In genomic region chr9:85841891-85842290, GRCm38 (mm10) we compare ENCODE assay signal across 8 mouse cellular contexts. TPM values are rescaled to one million over a fixed set of nuclear protein-coding genes. Genes with fewer than 3 reads are reported as not detected.
DNase-seq lines count a peak whose midpoint lies in the region; ATAC-seq lines count a peak whose summit lies in the region.

No protein-coding gene starts in this region.

- peaks cover 13% of the 10 kb centered on the region for H3K27me3 ChIP-seq in heart, embryonic 11.5 days (ENCODE audit: control insufficient read depth, insufficient read depth, low read length)

- under 1% methylated on average over 16 of the region's 16 CpGs for WGBS in heart, embryonic 11.5 days (ENCODE audit: insufficient replicate concordance)

- peaks cover 4% of the 10 kb centered on the region; the same call in 1 of the 2 replicates for H3K4me1 ChIP-seq in heart, embryonic 11.5 days (ENCODE audit: control insufficient read depth, insufficient read depth, low read length)

- no peaks in the 10 kb centered on the region for H3K9me3 ChIP-seq in heart, embryonic 11.5 days (replicated peaks; ENCODE audit: control insufficient read depth, low read length)

- no peak for ATAC-seq in heart, embryonic 11.5 days (replicated peaks; ENCODE audit: insufficient number of reproducible peaks, low FRiP score, low TSS enrichment)

- H3K27ac ChIP-seq in heart, embryonic 11.5 days (ENCODE audit: low read depth, low read length), result peak overlapping the region; percentile 57; the same call in 1 of the 2 replicates

- H3K36me3 ChIP-seq in heart, embryonic 11.5 days (ENCODE audit: control insufficient read depth, insufficient read depth, low read length), result no peaks in the 10 kb centered on the region

- H3K4me3 ChIP-seq in heart, embryonic 11.5 days (ENCODE audit: low read depth, low read length), result peak overlapping the region; percentile 65

- peak; percentile 35 to 73 for DNase-seq in adrenal gland, adult (ENCODE audit: inconsistent age in 2 of 2, low spot score in 1 of 2)
- no peak for DNase-seq in adrenal gland, postnatal 4 days (ENCODE audit: low spot score in 2 of 2)
- peak; percentile 81 for DNase-seq in embryo, embryonic 10.5 days (ENCODE audit: low spot score)
- peak; percentile 9 for DNase-seq in kidney, adult 9 months
- peak; percentile 40 to 62 for DNase-seq in lung, adult 18-20 months
- DNase-seq in ovary, postnatal 14 days (ENCODE audit: low spot score), result peak; percentile 21
- no peak for DNase-seq in spleen, adult 12 weeks (ENCODE audit: low spot score)

- H3K9ac ChIP-seq in heart, embryonic 11.5 days (ENCODE audit: low read depth, low read length), result peak overlapping the region; percentile 73; the same call in 1 of the 2 replicates

- peak overlapping the region; percentile 98 for H3K4me2 ChIP-seq in heart, embryonic 11.5 days

RNA-seq across cellular contexts. Expression of gene Tpbg, which starts 0.3 kb away (rescaled TPM):
- total RNA-seq in adrenal gland, postnatal 4 days (2021), result 10 to 100 TPM in 1 of 2 experiments, 1 to 10 TPM in 1; 8.2 to 14.8 TPM
- 7.5 and 8.2 TPM in 2 replicates for polyA plus RNA-seq in heart, embryonic 11.5 days (2014; fragmentation: Nextera tagmentation; extraction: Ambion mirVana)

Comparison
In these comparisons a context has a peak if more than half of its experiments do, and no peak if none do; other contexts are left out.
1. DNase-seq: peak in adrenal gland, adult (2 of 2), embryo, embryonic 10.5 days (single experiment), kidney, adult 9 months (single experiment), lung, adult 18-20 months (2 of 2) and ovary, postnatal 14 days (single experiment); none in adrenal gland, postnatal 4 days (0 of 2) and spleen, adult 12 weeks (single experiment).